Mouse (Mus musculus): ENCODE results near the gene Srrm2. TPM values are rescaled to one million over a fixed set of nuclear protein-coding genes. Genes with fewer than 3 reads are reported as not detected.
A peak's percentile ranks its signal among the peaks of the same experiment; 100 is the strongest.

Gene Srrm2
- total RNA-seq, 2 experiments from 2014 or later, result 613 to 663 TPM

- no peak overlapping the region for H3K27ac ChIP-seq
- no peak for TF ChIP-seq CTCF (conservative IDR thresholded peaks at IDR 0.05)
- no peak for DNase-seq (ENCODE audit: low spot score in 2 of 2)
These were observed 42.3 kb upstream of the Srrm2 start for GRCm38 (mm10) chr17:23748026-23748425.

GRCm38 (mm10) chr17:23748631-23749391, 41.5 kb upstream of the Srrm2 start:
- peak overlapping the region; percentile 41 for H3K4me3 ChIP-seq
- peak overlapping the region; percentile 51 for H3K27ac ChIP-seq
- TF ChIP-seq CTCF (conservative IDR thresholded peaks at IDR 0.05), result peak; percentile 96
- peak; percentile 69 to 84 for DNase-seq (ENCODE audit: low spot score in 2 of 2)

More at GRCm38 (mm10) chr17:23748026-23748425, 42.3 kb upstream of the Srrm2 start:
- no peak overlapping the region for H3K4me3 ChIP-seq

GRCm38 (mm10) chr17:23749400-23750191, 40.7 kb upstream of the Srrm2 start:
- no peak for DNase-seq (ENCODE audit: low spot score in 2 of 2)
- peak overlapping the region; percentile 51 for H3K27ac ChIP-seq
- H3K4me3 ChIP-seq, result peak overlapping the region; percentile 41
- no peak for TF ChIP-seq CTCF (conservative IDR thresholded peaks at IDR 0.05)

GRCm38 (mm10) chr17:23755689-23756088, 34.6 kb upstream of the Srrm2 start:
- DNase-seq (ENCODE audit: low spot score in 2 of 2), result no peak
- no peak for TF ChIP-seq CTCF (conservative IDR thresholded peaks at IDR 0.05)
- Histone ChIP-seq H3K4me3 (no peak overlapping the region), H3K27ac (no peak overlapping the region)

- Histone ChIP-seq H3K4me3 (no peak overlapping the region), H3K27ac (no peak overlapping the region)
- TF ChIP-seq CTCF (conservative IDR thresholded peaks at IDR 0.05), result no peak
- DNase-seq (ENCODE audit: low spot score in 2 of 2), result no peak
These were observed 32.8 kb upstream of the Srrm2 start for GRCm38 (mm10) chr17:23757581-23757980.

- Histone ChIP-seq H3K4me3 (no peak overlapping the region), H3K27ac (no peak overlapping the region)
- no peak for TF ChIP-seq CTCF (conservative IDR thresholded peaks at IDR 0.05)
- no peak for DNase-seq (ENCODE audit: low spot score in 2 of 2)
These were observed 31.5 kb upstream of the Srrm2 start for GRCm38 (mm10) chr17:23758801-23759200.

GRCm38 (mm10) chr17:23760231-23760630, 30.1 kb upstream of the Srrm2 start:
- Histone ChIP-seq H3K27ac (no peak overlapping the region), H3K4me3 (no peak overlapping the region)
- DNase-seq (ENCODE audit: low spot score in 2 of 2), result no peak
- no peak for TF ChIP-seq CTCF (conservative IDR thresholded peaks at IDR 0.05)

GRCm38 (mm10) chr17:23761155-23761554, 29.2 kb upstream of the Srrm2 start:
- DNase-seq (ENCODE audit: low spot score in 2 of 2), result no peak
- TF ChIP-seq CTCF (conservative IDR thresholded peaks at IDR 0.05), result no peak
- no peak overlapping the region for H3K27ac ChIP-seq
- H3K4me3 ChIP-seq, result no peak overlapping the region

GRCm38 (mm10) chr17:23762976-23763375, 27.4 kb upstream of the Srrm2 start:
- Histone ChIP-seq H3K4me3 (no peak overlapping the region), H3K27ac (no peak overlapping the region)
- no peak for DNase-seq (ENCODE audit: low spot score in 2 of 2)
- no peak for TF ChIP-seq CTCF (conservative IDR thresholded peaks at IDR 0.05)

GRCm38 (mm10) chr17:23770493-23770892, 19.8 kb upstream of the Srrm2 start:
- no peak for DNase-seq (ENCODE audit: low spot score in 2 of 2)
- peak overlapping the region; percentile 99 for H3K4me3 ChIP-seq
- H3K27ac ChIP-seq, result peak overlapping the region; percentile 97
- peak; percentile 24; the same call in 1 of the 2 replicates for TF ChIP-seq CTCF (conservative IDR thresholded peaks at IDR 0.05)

GRCm38 (mm10) chr17:23770896-23771283, 19.4 kb upstream of the Srrm2 start:
- Histone ChIP-seq H3K27ac (peak overlapping the region; percentile 97), H3K4me3 (peak overlapping the region; percentile 99)
- DNase-seq (ENCODE audit: low spot score in 2 of 2), result no peak
- TF ChIP-seq CTCF (conservative IDR thresholded peaks at IDR 0.05), result no peak

GRCm38 (mm10) chr17:23771284-23772218, 18.8 kb upstream of the Srrm2 start, which contains the start of gene Flywch1:
TSS of gene Flywch1 (minus strand) at chr17:23771602.
- Histone ChIP-seq H3K27ac (peak within 1 kb of the TSS; percentile 97), H3K4me3 (peak within 1 kb of the TSS; percentile 99)
- no peak for TF ChIP-seq CTCF (conservative IDR thresholded peaks at IDR 0.05)
- DNase-seq (ENCODE audit: low spot score in 2 of 2), result peak; percentile 98 to 99
